Mouse (Mus musculus) gastrocnemius, postnatal 4 days (tissue): ENCODE measurements around the gene Mcu. TPM values are rescaled to one million over a fixed set of nuclear protein-coding genes. Genes with fewer than 3 reads are reported as not detected.

Experiments
- DNase-seq, 2 experiments: peaks; one replicate each; pipeline ENCODE4 v3.0.0; 2021 to 2022; ENCODE audit warnings: low spot score in 2 of 2, mixed read lengths in 2 of 2
- total RNA-seq, 2 experiments: library from RNA; stranded (reverse); gene quantifications; 2 replicates each; pipeline ENCODE4 v1.2.3; 2021

The Mcu gene
- total RNA-seq, 2 experiments from 2014 or later: 81.5 to 87.4 TPM

DNA sequence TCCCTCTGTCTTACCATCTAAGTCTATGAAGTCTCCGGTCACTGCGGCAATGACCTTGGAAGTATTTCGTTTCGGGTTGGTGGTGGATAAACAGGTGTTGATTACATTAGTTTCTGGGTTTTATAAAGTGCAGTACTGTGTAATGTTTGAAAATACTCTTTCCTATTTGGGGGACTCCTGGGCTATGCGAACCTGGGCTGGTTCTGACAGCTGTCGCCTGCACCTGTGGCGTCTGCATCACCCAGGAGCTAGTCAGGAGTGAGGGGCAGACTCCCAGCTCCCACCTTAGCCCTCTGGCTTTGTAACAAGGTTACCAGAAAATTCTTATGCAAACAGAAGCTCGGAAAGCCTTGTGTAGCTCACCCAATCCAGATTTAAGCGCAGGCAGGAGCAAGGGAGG lies 114.7 kb downstream of the Mcu start:
- no peak for DNase-seq

DNA sequence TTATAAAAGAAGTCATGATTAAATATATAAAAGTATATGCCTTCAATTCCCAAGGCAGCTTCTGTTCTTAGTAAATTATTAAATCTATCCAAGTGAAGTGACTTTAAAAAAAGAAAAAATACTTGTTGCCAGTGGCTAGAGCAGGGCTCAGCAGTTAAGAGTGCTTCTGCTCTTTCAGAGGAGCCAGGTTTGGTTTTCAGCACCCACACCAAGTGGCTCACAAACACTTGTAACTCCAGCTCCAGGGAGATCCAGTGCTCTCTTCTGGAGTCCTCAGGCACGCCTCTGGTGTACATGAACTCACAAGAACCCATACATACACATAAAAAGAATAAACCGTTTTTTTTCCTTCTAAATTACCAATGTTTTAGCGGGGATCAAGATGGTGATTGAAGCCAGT lies 116.3 kb downstream of the Mcu start:
- DNase-seq: no peak

DNA sequence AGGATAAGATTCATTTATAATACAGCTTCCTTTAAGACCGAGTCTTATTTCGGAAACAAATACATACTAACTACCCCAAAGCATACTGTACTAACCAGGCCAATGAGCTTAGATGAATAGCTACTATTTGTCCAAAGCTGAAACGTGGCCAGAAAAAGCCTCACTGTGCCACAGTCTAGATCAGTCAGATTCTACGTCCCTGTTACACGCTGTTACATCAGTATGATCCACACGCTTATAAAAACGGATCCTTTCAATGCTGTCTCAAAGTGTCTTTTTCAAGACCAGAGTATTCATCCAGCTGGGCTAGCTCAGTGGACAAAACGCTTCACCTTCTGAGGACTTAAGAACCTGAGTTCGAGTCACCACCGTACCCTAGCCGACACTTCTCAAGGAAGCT lies 119.5 kb downstream of the Mcu start:
- no peak for DNase-seq

DNA sequence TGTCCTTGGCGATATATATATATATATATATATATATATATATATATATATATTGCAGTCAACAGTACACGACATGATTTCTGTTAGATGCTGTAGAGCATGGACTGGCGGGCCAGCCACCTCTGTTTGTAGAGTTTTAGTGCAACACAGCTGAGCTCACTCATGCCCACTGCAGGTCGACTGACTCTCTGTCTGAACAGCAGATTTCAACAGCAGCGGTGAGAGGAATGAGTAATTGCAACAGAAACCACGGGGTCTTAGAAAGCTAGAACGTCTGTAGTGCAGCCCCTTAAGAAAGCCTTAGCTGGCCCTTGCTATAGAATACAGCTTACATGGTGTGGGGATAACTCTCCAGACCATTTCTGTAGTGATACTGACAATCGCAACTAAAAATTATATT lies 121.6 kb downstream of the Mcu start:
- DNase-seq: no peak

DNA sequence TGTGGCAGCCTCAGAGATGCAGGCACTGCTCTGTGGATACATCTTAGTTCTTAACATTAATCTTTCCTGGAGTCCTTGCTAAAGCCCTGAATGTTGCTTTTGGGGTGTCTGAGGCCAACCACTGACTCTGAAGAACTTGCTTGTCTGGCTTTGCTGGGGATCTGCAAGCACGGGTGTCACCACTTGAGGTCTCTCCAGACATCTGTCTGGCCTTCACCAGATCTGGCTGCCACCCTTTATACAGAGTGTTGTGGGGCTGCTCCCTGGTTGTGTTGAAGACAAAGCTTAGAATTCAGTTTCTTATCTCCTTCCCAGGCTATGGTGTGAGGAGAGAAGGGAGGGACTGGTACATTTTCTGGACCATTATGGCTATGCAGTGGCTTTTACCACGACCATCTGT lies 122.4 kb downstream of the Mcu start:
- no peak for DNase-seq

DNA sequence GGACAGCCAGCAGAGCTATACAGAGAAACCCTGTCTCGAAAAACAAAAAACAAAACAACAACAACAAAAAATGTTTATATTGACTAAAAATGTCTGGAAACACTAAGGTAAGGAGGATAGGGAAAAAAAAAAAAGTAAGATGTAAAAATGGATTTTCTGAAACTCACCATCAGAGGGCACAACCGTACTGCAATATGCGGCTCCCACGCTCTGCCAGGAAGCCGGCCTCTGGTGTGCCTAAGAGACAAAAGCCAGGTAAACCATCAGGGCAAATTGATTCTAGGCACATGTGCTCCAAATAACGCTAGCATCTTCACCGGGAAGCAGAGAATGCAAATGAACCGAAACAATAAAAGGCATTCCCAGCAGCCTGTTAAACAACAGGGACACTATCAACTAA lies 125.6 kb downstream of the Mcu start:
- no peak for DNase-seq

DNA sequence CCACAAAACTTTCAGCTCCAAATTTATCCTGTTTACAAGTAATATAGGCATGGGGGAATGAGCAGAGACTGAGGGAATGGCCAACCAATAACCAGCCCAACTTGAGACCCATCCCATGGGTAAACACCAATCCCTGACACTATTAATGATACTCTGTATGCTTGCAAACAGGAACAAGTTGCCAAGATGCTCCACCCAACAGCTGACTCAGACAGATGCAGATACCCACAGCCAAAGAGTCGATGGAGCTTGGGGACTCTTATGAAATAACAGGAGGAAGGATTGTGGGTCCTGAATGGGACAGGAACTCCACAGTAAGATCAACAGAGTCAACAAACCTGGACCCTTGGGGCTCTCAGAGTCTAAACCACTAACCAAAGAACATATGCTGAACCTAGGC lies 127.1 kb downstream of the Mcu start:
- DNase-seq: no peak

DNA sequence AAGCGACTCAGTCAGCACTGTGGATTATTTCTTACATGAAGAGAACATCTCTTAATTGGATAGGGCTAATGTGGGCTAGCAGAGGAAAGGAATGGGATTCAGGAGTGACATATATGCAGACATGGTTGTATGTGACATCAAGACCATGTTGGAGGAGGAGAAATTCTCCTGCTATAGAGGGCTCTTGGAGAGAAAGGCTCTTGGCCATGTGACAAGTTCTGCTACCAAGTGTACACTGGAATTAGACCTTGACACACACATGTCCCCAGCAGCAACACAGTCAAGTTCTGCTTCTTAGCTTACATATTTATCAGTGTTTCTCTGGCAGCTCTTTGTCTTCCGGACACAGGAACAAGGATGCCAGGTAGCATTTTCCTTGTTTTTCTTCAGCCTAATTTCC lies 129.1 kb downstream of the Mcu start:
- DNase-seq: no peak

DNA sequence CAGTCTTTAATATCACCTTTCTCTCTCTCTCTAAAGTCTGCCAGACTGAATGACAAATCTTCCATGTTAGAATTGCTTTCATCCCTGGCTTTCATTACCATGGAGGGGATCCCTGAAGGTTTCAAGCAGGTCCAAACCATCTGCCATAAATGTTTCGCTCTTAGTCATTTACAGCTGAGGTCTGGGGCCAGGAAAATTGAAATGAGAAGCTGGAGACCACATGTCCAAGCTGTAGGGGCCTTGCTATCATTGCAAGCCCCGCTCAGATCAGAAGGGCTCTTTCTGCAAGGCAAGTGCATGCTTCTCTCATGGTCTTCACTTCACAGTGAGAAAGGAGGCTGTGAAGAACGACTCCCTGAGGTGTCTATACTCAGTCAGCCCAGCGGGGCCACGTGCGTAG lies 132.2 kb downstream of the Mcu start:
- DNase-seq: no peak

DNA sequence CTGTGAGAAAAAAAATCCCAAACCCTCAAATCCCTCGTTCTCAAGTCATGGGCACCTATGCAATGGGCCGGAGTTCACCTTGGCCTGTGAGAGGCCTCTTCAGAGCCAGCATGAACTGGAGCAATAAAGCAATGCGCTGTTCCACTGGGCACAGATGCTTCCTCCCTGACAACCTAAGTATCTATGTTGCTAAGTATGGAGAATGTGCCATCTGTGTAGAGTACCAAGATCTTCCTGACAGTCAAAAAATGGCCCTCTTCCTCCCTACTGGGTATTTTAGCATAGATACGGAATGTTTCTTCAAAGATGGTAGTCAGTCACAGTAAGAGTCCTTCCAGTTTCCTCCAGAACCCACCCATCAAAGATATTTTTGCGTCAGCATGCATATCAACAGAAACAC lies 135.1 kb downstream of the Mcu start:
- DNase-seq: no peak

DNA sequence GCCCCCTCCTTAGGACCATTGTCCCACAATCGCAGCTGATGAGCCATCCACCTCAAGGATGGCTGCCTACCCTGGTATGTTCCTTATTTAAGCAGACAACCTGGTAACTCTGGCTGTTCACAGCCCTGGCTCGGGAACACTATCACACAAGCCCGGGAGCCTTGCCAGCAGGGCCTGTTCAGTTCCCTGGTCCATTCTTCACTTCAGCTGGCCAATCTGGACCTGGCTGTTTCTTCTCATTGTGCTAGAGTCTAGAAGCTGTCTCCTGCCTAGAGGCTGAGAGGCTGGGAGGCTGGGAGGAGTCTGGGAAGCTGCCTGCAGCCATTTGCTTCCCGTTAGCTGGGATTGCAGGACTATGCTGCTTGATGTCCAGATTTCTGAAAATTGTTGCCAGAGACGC lies 146.0 kb downstream of the Mcu start:
- DNase-seq: peak in 1 of 2 experiments; percentile 35

DNA sequence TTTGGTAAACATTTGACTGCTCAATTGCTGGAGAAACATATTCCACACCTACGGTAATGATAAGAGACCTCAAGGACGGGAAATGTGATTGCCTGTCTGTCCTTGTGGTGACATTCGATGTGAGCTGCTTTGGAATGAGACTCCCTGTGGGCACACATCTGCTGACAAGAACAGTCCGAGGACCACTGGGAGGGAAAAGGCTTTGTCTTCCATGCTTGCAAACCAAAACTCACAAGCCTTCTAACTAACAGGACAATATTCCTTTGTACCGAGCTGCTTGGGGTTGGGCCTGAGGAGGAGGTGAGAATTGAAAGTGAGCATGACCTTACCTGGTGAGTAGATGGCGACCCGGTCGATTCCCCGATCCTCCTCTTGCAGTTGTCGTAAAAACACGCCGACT lies 149.2 kb downstream of the Mcu start:
- DNase-seq: no peak

DNA sequence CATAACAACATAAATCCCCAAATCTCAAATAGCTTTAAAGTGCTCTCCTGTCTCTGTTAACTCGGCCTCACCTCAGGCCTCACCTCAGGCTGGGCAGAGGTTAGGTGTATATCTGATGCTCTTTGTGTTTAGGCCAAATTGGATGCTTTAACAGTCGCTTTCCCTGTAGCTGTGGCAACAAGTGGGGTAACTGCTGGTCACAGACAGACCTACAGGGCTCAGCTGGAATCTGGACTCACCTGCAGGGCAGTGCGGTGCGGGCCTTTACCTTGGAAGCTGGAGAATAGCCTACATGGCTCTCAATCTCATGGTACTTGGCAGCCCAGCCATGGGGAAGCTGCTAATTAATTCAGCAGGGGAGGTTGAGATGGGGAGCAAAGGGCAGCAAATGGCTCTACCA lies 149.9 kb downstream of the Mcu start:
- no peak for DNase-seq

DNA sequence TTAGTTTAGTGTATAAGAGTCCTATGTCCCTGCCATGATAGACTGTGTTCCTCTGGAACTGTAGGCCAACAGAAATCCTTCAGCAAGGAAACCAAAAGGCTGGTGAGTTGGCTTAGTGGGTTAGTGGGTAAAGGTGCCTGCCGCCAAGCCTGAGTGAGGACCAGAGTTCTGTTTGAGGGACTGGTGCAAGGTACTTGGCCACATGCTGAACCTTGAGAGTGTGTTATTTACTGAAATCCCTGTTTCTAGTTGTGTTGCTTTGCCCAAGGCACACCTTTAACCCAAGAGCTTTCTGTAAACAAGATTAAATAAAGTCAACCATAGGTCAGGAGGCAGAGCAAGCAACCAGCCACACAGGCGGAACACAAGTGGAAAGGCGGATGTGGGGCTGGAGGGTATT lies 150.9 kb downstream of the Mcu start:
- no peak for DNase-seq

DNA sequence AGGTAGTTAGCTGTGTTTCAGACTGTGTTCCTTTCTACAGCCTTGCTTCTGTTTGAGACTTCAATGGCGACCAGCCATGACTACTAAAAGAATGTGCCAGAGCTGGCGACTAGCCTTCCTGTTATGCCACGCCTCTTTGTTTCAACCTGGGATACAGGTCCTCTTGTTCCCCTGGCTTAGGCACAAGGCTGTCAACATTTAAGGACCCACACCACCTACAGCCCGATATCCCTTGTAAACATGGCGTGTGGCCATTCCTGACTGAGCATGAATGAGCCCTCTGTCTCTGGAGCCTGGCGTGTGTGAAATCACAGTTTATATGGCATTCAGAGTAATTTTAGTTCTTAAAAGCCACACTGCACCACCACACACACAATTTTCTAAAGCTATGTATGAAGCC lies 154.2 kb downstream of the Mcu start:
- no peak for DNase-seq

DNA sequence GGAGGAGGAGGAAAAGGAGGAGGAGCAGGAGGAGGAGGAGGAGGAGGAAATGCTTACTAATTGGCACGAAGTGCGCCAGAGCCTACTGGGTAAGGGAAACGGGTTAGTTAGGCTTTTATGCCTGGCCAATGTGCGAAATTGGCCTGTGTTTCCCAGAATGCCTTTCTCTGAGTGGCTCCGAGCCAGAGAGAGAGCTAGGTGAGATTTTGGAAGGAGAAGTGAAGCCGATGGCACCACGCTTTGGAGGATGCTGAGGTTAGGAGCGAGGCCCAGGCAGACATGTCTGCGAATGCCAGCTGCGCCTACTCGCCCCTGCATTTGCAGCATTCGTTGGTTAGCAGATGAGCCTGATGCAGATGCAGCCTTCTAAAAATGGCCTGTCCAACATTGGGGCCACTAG lies 156.7 kb downstream of the Mcu start:
- no peak for DNase-seq

DNA sequence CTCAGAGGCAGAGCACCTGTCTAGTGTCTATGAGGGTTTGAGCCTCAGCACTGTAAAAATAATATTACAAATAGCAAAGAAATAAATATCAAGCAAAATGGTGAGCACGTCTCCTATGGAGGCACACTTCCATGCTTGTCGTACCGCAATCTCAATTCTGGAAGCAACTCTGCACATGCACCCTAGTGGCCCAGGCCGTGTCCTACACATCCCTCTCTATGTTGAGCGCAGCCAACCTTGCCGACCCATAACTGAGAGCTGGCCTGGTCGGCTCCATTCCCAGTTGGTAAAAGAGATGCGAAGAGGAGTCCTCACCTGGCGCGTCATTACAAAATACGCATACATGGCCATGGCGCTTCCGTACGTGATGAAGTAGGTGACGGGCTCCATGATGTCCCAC lies 161.9 kb downstream of the Mcu start:
- no peak for DNase-seq

DNA sequence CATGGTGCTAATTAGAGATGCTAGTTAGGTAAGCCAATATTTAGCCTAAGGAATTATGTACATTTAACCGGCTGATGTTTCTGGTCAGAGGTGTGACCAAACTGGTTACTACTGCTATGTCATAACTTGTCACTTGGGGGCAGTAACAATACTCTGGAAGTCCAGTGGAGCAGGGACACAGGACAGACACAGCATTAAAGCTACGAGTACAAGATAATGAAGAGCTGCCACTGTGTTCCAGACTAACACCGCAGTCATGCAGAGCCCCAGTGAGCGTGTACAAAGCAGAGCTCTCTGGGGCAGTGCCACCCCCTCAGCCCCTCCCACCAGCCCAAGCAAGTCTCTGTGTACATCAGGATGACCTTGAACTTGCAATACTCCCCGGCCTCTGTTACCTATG lies 164.7 kb downstream of the Mcu start:
- DNase-seq: no peak

DNA sequence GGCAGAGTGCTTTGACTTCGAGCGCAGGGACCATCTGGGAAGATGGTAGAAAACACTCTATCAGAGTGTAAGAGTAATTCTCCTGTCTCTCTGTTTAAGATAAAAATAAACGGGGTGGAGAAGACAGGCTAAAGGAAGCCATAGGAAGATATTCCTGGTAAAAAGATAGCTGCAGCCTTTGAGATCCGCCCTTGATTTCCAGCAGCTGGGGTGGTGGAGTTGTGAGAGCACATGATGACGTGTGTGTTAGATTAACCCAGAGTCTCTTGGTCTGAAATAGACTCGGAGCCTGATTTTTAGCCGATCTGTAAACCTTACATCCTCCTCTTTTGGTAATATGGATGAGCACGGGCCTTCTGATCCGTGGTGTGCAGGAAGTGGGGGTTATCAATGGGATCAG lies 168.9 kb downstream of the Mcu start:
- DNase-seq: no peak

DNA sequence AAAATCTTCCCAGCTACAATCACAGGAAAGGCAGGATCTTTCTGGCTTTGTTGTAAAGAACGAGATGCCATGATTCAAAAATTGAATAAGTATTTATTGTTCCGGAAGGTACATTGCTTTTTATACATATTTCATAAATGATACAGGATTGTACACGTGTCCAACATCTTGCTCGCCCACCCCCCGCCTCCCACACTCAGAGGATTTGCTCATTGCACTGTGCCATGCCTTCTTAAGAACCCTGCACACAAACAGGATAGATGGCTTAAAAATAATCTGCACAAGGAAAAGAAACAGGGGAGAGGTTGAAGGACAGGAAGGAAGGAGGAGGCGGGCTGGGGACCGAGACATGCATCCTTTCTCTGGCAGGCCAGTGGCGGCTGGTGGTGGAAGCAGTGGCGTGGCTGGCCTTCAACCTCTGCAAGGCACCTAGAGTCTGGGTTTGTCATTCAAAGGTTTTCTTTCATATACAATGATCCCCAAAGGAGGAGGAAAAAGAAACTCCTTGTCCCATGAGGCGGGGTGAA lies 169.5 kb downstream of the Mcu start:
- no peak for DNase-seq

DNA sequence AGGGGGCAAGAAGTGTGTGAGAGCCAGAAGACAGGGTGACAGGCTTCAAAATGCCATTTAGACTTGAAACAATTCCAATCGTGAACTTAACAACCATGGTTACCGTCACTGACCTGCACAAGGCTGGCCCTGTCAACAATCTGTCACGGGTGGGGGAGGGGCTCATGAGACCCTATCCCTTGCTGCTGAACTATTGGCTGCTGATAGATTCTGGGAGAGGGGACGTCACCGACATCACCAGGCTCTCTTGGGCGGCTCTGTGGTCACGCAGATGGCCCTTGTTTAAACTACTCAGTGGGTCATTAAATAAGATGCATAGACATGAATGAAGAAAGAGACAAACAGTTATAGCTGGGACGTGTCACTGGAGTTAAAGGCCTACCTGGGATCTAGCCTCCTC lies 171.9 kb downstream of the Mcu start:
- no peak for DNase-seq

DNA sequence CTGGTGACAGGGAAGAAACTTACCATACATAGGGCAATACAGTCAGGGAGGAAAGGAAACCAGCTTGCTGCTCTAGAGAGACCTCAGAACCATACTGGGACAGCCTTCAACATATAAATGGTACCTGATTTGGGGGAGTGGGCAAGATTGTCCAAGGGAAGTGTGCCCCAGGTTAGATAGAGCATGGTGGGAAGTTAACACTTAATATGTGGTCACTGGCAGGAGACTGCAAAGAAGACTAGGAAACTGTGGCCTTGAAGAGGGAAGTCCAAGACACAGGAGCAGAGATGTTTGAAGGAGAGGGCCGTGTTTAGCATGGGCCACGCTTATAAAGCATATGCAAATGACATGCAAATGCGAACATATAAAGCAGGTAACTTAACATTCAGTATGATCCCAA lies 172.4 kb downstream of the Mcu start:
- DNase-seq: no peak

DNA sequence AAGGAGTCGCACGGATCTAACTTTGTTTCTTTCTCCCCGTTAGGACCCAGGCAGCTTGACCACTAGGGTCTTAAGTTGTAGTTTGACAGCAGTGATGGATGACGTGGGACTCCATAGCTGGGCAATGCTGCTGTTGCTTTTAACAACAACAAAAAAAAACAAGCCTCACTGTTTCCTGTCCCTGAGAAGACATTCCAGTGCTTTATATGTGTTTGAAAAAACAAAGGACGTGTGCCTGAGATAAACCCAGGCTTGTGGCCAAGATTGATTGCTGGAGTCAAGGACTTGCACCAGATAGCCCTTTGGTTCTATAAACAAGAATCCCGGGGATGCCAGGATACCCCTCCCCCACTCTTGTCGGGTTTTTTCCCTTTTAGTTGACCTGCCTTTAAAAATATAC lies 173.3 kb downstream of the Mcu start:
- no peak for DNase-seq

DNA sequence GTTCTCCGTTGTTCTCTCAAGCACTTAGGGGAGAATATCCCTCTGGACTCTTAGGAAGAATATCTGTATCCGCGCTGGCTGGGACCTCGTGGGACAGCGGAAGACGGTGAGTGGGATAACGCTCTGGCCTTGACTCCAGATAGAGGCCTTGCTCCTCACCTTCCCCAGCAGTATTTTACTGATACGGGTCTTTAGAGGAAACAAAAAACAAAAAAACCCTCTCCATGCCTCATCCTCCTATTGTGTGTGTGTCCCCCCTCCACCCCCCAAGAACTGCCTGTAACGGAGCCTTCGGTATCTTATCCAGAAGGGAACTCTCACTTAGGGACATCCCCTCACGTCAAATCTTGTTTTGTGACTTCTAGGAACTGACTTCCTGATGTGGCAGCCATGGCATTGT lies 174.8 kb downstream of the Mcu start, which contains the start of gene Oit3:
Oit3 (minus strand) TSS at position 44 of the 400 bp plus-strand sequence.
- DNase-seq: no peak
